Mouse (Mus musculus) layer of hippocampus, adult 11-12 months (tissue): ENCODE data around the gene Cdc42ep4.

Experiments used
- DNase-seq: peaks from one replicate; pipeline ENCODE4 v3.0.0; 2022; ENCODE audit warnings: low spot score

Gene Cdc42ep4

GRCm38 (mm10) chr11:113749749-113750351 lies 1.8 kb downstream of the Cdc42ep4 start:
- no peak for DNase-seq

GRCm38 (mm10) chr11:113748797-113749521 lies 2.7 kb downstream of the Cdc42ep4 start:
- no peak for DNase-seq

DNA sequence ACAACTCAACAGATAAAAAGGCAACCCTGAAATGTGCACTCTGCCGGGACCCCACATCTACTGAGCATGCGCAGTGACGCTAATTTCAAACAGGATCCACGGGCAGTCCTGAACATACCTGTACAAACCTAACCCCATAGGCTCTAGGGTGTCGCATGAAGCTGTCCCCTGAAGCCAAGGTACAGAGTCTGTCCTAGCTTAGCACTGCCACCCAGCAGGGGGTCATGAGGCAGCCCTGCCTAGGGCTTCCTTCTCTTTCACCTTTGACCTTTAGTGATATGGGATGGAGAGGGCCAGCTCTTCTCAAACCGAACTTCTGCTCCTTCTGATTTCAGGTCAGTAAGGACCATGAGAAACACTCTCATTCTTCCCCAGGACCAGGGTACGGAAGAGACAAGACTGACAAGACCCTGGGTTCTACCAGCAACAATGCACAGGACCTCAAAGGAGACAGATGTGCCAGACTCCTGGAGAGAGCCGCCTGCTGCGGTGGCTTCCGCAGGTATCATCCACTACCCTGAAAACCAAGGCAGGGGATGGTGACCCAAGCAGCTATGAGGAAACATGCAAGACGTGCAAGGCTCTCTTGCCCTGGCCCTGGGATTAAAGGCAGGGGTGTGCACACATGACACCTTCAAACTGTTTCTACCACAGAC lies 3.8 kb downstream of the Cdc42ep4 start:
- no peak for DNase-seq

DNA sequence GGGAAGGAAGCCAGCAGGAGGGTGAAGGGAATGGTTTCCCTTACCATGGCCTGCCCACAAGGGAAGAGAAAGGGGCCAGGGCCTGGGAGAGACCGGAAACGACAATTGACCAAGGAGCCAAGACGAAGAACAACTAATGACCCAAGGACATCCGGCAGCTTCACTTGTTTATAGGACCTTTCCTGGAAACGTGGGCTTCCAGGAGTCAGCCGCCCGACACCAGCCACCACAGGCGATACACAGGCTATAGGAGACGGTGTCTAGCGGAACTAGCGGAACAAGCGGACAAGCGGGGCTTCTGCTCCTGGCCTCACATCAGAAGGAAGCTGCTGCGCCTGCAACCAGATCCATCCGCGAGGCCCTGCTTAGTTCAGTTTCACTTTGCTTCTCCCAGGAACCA lies 4.6 kb downstream of the Cdc42ep4 start:
- DNase-seq = no peak

- no peak for DNase-seq
Observed at GRCm38 (mm10) chr11:113745961-113746360, 5.7 kb downstream of the Cdc42ep4 start.

DNA sequence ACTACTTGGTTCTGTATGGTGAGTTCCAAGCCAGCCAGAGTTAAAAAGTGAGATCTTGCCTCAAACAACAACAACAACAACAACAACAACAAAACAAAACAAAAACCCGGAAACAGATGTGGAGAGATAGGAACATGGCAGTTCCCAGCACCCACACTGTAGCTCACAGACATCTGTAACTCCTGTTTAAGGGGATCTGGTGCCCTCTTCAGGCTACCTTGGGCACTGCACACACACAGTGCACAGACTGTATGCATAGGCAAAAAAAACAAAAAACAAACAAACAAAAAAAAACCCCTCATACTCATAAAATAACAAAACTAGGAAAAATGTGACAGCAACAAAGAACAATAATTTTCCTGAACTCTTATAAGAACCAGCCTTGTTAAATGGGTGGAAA lies 8.7 kb downstream of the Cdc42ep4 start:
- no peak for DNase-seq

DNA sequence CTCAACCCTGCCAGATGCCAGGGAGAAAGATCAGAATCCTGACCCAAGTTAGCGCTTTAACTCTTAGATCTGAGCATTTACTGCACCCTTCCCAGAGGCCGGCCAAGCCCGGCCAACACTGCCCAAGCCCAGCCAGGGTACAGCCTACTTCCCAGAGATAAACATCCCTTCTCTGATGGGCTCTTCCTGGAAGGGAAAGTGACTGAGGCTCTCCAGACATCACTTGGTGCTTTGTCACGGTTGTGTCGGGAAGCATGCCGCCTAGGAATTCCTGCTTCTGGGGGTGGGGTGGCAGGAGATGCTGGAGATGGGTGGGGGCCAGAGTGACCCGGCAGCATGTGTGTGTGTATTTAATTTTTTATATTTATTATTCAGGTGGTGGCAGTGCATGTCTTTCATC lies 11.6 kb downstream of the Cdc42ep4 start:
- DNase-seq = no peak

DNA sequence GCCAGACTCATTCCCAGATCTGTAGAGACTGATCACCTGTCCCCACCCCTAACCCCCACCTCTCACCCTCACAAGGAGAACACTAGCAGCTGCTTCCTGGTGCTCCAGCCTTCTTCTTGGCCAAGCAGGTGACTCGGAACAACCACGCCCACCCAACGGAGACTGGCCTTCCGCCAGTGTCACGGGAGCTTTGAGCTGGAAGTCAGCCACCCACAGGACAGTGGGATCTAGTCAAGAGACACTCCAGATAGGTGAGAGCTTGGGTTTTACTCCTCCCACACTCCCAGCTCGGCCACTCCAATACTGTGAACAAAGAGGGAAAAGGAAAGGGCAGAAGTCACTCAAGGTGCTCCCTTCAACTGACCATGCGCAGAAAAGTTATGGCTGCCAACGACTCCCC lies 12.5 kb downstream of the Cdc42ep4 start:
- no peak for DNase-seq

DNA sequence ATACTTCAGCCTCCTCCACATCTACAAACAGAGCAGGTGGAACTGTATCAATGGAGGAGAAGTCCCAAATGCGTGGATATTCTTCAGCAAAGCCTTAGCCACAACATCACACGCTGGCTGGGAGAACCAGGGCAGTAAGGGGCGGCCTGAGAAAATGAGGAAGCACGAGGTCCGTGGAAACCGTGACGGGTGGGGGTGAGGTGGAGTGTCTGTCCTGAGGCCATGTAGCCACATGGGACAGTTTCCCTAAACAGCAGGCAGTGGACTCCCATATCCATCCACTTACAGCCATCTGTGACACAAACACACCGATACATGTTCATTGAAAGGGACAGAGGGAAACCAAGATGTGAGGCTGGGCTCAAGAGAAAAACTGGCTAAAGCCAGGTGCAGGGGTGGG lies 13.8 kb downstream of the Cdc42ep4 start:
- DNase-seq = no peak

GRCm38 (mm10) chr11:113737553-113737854 lies 14.2 kb downstream of the Cdc42ep4 start:
- DNase-seq = no peak

DNA sequence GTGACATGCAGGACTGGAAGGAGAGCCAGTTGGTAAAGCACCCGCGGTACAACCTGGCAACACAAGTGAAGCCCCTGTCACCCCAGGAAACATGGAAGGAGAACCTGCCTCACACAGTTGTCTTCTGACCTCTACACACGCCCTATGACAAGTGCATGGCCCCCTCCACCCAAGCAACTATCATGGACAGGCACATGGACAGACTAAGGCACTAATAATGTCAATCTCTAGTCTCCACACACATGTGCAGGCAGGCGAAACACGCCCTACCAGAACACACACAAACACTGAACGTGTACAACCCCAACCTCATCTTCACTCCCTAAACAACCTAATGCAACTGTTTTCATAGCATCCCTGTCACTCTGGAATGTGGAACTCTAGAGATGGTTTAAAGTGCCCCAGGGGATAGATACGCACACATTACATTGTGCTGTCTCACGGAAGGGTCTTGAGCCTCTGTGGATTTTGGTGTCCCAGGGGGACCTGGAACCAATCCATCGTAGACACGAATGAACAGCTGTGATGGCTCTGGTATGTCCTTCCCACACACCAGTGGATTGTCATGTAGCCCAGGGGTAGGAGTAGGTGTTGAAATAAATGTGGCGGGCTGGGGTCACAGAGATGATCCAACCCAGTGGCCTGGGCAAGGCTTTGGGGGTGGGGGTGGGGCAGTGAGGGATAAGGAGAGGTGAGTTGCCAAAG lies 14.7 kb downstream of the Cdc42ep4 start:
- no peak for DNase-seq

GRCm38 (mm10) chr11:113735151-113735550 lies 16.5 kb downstream of the Cdc42ep4 start:
- no peak for DNase-seq

- no peak for DNase-seq
Observed at GRCm38 (mm10) chr11:113733631-113734364, 17.9 kb downstream of the Cdc42ep4 start.

- DNase-seq = no peak
Observed at GRCm38 (mm10) chr11:113731945-113732612, 19.6 kb downstream of the Cdc42ep4 start.

- DNase-seq = no peak
Observed at GRCm38 (mm10) chr11:113730879-113731278, 20.8 kb downstream of the Cdc42ep4 start.

DNA sequence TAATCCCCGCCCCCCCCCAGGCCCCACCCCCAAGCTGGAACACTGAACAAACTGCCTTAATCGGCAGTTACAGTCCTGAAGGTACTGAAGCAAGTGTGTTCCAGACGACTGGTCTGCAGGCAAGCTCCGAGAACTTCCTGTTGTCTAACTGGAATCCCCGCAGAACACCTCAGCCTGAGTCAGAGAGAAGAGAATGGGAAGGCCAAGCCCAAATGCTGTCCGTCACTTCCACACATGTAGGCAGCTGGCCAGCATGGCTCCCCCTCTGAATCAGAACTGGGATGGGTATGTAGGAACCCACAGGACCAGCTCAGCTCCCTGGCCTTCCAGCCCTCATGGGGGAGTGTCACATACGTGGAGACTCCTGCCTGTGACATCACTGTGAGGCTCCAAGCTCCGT lies 21.8 kb downstream of the Cdc42ep4 start:
- DNase-seq = no peak

- DNase-seq = no peak
Observed at GRCm38 (mm10) chr11:113729239-113729638, 22.4 kb downstream of the Cdc42ep4 start.

DNA sequence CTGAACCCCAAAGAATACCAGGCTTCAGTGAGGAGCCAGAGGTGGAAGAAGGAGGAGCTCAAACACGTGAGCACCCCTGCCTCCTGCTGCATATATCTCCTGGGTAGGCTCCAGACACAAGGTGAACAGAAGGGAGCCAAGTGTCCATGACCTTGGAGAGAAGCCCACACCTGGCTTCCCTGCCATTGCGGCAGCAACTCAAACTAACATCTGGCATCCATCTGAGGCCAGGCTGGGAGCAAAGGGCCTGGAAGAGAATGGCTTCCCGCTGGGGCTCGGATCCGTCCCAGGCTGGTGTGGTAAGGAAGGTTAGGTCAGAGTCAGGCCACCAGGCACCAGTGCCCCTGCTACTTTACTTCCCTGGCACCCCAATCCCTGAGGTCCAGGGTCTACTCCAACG lies 23.7 kb downstream of the Cdc42ep4 start:
- no peak for DNase-seq

DNA sequence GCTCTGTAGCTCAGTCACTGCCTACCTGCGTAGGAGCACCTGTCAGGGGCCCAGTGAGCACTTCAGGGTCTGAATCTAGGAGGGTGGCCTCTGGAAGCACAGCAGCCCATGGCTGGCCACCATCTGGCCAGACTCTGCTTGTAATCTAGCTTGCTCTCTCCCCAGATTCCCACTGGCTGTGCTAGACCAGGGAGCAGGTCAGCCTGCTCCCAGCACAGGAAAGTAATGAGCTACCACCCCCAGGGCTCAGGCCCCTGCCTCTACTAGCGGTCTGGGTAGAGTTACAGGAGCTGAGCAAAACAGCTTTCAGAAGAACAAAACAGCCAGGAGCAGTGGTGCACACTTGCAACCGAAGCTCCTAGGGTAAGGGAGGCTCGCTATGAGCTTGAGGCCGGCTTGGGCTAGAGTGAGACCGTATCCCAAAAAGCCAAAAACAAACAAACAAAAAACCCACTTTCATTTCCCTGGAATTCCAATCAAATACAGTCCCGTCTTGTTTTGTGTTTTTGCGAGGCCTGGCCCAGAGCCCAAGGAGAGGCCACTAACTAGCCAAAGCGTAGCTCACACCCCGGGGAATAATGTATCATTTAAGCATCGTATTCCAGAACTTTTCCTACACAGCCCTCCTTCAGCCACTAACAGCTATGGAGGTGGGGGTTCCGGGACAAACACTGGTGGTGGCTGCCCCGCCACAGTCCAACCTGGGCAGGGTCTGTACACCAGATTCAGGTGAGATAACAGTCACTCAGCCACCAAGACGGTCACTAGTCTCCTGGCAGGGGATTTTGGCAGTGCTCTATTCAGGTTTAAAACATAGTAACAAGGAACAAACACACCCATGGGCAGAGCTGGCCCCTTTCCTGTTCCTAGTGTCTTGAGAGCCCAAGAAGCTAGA lies 24.4 kb downstream of the Cdc42ep4 start:
- DNase-seq = no peak

GRCm38 (mm10) chr11:113725235-113726048 lies 26.2 kb downstream of the Cdc42ep4 start:
- no peak for DNase-seq
